Mouse (Mus musculus) heart, adult 8-10 months (tissue): ENCODE results near the gene Olfr1381. TPM values are rescaled to one million over a fixed set of nuclear protein-coding genes. Genes with fewer than 3 reads are reported as not detected.
"Not testable (repeated sequence)": the region's sequence is repeated elsewhere in the genome, so short reads cannot be mapped to it uniquely, and the experiment has no call there.

Source experiments
- DNase-seq: peaks from one replicate; pipeline ENCODE4 v3.0.0; 2022; ENCODE audit warnings: low spot score
- total RNA-seq, 4 experiments: library from RNA; stranded (reverse); gene quantifications; 2 replicates each; pipeline ENCODE4 v1.2.4; 2022

The Olfr1381 gene
- total RNA-seq, result not detected

GRCm38 (mm10) chr11:49543149-49543548 is at the start of gene Olfr1381:
Gene Olfr1381 (plus strand): TSS chr11:49543449.
- not testable (repeated sequence) for DNase-seq

- DNase-seq, result no peak
Measured at GRCm38 (mm10) chr11:49518086-49518485, 25.2 kb upstream of the Olfr1381 start.

- no peak for DNase-seq
Measured at GRCm38 (mm10) chr11:49519348-49519747, 23.9 kb upstream of the Olfr1381 start, which contains the start of gene Olfr1383. Gene Olfr1383 (plus strand): TSS chr11:49519648.

- no peak for DNase-seq
Measured at GRCm38 (mm10) chr11:49527947-49528346, 15.3 kb upstream of the Olfr1381 start, which contains the start of gene Olfr1382. Gene Olfr1382 (plus strand): TSS chr11:49528247.

- DNase-seq, result no peak
Measured at GRCm38 (mm10) chr11:49532761-49533160, 10.5 kb upstream of the Olfr1381 start.

GRCm38 (mm10) chr11:49536631-49537030 is 6.6 kb upstream of the Olfr1381 start:
- DNase-seq, result not testable (repeated sequence)

- DNase-seq, result not testable (repeated sequence)
Measured at GRCm38 (mm10) chr11:49554033-49554432, 10.8 kb downstream of the Olfr1381 start.

GRCm38 (mm10) chr11:49556578-49556977 is 13.3 kb downstream of the Olfr1381 start, which contains the start of gene Olfr1380:
Gene Olfr1380 (plus strand): TSS chr11:49556878.
- DNase-seq, result not testable (repeated sequence)

- not testable (repeated sequence) for DNase-seq
Measured at GRCm38 (mm10) chr11:49575054-49575453, 31.8 kb downstream of the Olfr1381 start.

- DNase-seq, result not testable (repeated sequence)
Measured at GRCm38 (mm10) chr11:49580452-49580851, 37.2 kb downstream of the Olfr1381 start.

GRCm38 (mm10) chr11:49590213-49590612 is 47.0 kb downstream of the Olfr1381 start:
- DNase-seq, result no peak

- not testable (repeated sequence) for DNase-seq
Measured at GRCm38 (mm10) chr11:49597149-49597548, 53.9 kb downstream of the Olfr1381 start.

Other genes with a start within 250 kb of the Olfr1381 start
- not detected for gene Olfr10, start 238.7 kb upstream of the Olfr1381 start, total RNA-seq
- gene Olfr1391, start 220.7 kb upstream of the Olfr1381 start, total RNA-seq, result not detected
- gene Olfr1390, start 208.3 kb upstream of the Olfr1381 start, total RNA-seq, result not detected
- gene Olfr1389, start 120.4 kb upstream of the Olfr1381 start, total RNA-seq, result not detected
- gene Olfr1388, start 106.8 kb upstream of the Olfr1381 start, total RNA-seq, result under 1 TPM in 3 of 4 experiments, not detected in 1; 0.12 to 0.26 (median 0.16) TPM
- under 1 TPM in 2 of 4 experiments, not detected in 2; 0.11 to 0.19 TPM for gene Olfr1387, start 88.1 kb upstream of the Olfr1381 start, total RNA-seq
- under 1 TPM in 1 of 4 experiments, not detected in 3; 0.12 TPM for gene Olfr1386, start 78.4 kb upstream of the Olfr1381 start, total RNA-seq
- not detected for gene Olfr1385, start 54.4 kb upstream of the Olfr1381 start, total RNA-seq
- gene Olfr1384, start 36.7 kb upstream of the Olfr1381 start, total RNA-seq, result under 1 TPM in 1 of 4 experiments, not detected in 3; 0.37 TPM
- gene Olfr1383, start 23.8 kb upstream of the Olfr1381 start, total RNA-seq, result under 1 TPM; 0.53 to 0.79 (median 0.71) TPM
- not detected for gene Olfr1382, start 15.2 kb upstream of the Olfr1381 start, total RNA-seq
- not detected for gene Olfr1380, start 13.4 kb downstream of the Olfr1381 start, total RNA-seq
- 10 to 100 TPM; 11.8 to 12.4 (median 12.2) TPM for gene Flt4, start 65.8 kb downstream of the Olfr1381 start, total RNA-seq
- gene Scgb3a1, start 120.2 kb downstream of the Olfr1381 start, total RNA-seq, result 1 to 10 TPM in 2 of 4 experiments, under 1 TPM in 1, not detected in 1; 0.72 to 2.7 (median 1.4) TPM
- gene Cnot6, start 169.3 kb downstream of the Olfr1381 start, total RNA-seq, result 10 to 100 TPM; 18.1 to 21.6 (median 20.2) TPM